Mouse (Mus musculus): Measurements from ENCODE around the gene Alg14. TPM values are rescaled to one million over a fixed set of nuclear protein-coding genes. Genes with fewer than 3 reads are reported as not detected.

Gene Alg14
- polyA plus RNA-seq (2012; rRNA removed) = 10.2 and 10.7 TPM in 2 replicates

DNA sequence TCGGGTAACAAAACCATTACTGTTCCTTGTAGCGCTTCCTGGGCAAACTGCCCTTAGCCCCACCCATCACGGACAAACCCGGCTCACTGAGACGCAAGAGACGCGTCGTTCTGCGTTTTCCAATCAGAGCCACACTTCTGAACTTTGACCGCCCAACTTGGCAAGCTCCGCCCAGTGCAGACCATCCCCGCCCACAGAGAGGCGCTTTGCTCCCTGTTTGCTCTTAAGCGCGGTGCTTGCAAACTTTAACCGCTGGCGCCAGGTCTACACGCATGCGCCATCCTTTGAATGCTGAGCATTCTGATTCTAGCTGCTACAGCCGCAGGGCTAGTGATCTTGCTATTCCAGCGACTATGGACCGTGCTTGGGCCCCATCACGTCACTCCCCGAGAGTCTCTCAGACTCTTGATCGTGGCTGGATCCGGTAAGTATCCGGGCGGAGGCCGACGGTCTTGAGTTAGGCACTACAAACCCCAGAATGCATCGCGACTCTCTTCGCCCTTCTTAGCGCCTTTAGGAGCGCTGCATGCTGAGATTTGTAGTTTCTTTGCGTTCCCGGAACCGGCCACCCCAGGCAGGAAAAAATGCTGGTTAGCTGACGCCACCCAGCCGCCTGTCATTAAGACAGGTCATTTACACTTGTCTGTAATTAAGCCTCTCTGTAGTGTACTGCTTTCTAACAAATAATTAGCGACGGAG lies at the start of gene Alg14:
Gene Alg14 (plus strand): TSS at position 214 of the 699 bp plus-strand sequence.

DNA sequence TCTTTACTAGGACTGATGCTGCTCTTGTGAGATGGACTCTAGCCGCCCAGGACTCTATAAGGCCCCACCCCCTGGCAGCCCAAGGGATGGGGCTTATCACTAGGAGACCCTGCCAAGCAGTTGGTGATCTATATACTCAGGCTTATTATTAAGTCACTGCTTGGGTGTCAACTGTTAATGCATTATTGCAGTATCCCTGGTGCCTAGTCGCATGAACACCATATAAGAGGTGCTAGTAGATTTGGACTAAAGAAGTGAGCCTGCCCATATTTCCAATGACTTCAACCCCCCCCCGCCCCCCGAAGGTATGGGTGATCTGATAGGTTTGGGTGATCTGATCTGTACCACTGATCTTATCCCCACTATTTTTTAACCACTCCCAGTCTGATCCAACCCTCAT lies 8.6 kb upstream of the Alg14 start, which contains the start of gene Tmem56:
Gene Tmem56 (minus strand): TSS at position 101 of the 400 bp plus-strand sequence.

Other genes with a start within 250 kb of the Alg14 start
- 2.6 and 2.7 TPM in 2 replicates for gene Rwdd3, start 120.1 kb upstream of the Alg14 start, polyA plus RNA-seq (2012; rRNA removed)
- gene Tmem56, start 8.7 kb upstream of the Alg14 start, polyA plus RNA-seq (2012; rRNA removed) = 12.6 TPM in 2 replicates
- 93.9 and 103 TPM in 2 replicates for gene Cnn3, start 134.7 kb downstream of the Alg14 start, polyA plus RNA-seq (2012; rRNA removed)
- 13.3 and 14.8 TPM in 2 replicates for gene Slc44a3, start 240.6 kb downstream of the Alg14 start, polyA plus RNA-seq (2012; rRNA removed)

All from liver, embryonic 18 days (tissue).